Mouse (Mus musculus) spleen, adult 2 months (tissue): ENCODE measurements around the gene Lancl2.
A peak's percentile ranks its signal among the peaks of the same experiment; 100 is the strongest.

Source experiments
- CTCF ChIP-seq: fragments of 200-500 bp; IDR thresholded peaks from 2 replicates; pipeline ENCODE4 v1.5.1; 2011; ENCODE audit warnings: mild to moderate bottlenecking, inconsistent platforms; ENCODE audit not compliant: insufficient read depth, insufficient read length, insufficient replicate concordance; ENCODE audit errors: extremely low read depth
- POLR2A ChIP-seq: fragments of 200-500 bp; IDR thresholded peaks from 2 replicates; pipeline ENCODE4 v1.6.1; 2011; ENCODE audit warnings: low read depth, low read length, inconsistent platforms

- TF ChIP-seq CTCF: peak; percentile 31; the same call in 1 of the 2 replicates
- TF ChIP-seq POLR2A: no peak
These were observed 41.0 kb downstream of the Lancl2 start for GRCm38 (mm10) chr6:57743333-57743732.
